Mouse (Mus musculus): ENCODE measurements at regions not wholly inside any gene's neighbourhood (a gene's known extent, or its start where the extent isn't known, plus 50 kb on each side); places are given as distances from the start of the nearest gene placed in this dataset.

- no peaks in the 10 kb centered on the region for H3K4me1 ChIP-seq (ENCODE audit: control insufficient read depth in 2 of 2, insufficient read depth in 2 of 2, low read length in 2 of 2, poor library complexity in 1 of 2)
- H3K36me3 ChIP-seq (ENCODE audit: control insufficient read depth, insufficient read depth, low read length, poor library complexity, severe bottlenecking): no peaks in the 10 kb centered on the region
- in situ Hi-C loops (cut with MboI; ENCODE audit: low sequenced_read_pairs in 2 of 2, unreplicated experiment in 2 of 2): no loop called here
- no peak overlapping the region for H3K9ac ChIP-seq (ENCODE audit: insufficient read depth, low read depth, low read length, poor library complexity, severe bottlenecking)
- no peak overlapping the region for H3K4me3 ChIP-seq (ENCODE audit: insufficient read depth in 1 of 2, low read depth in 1 of 2, low read length in 2 of 2, poor library complexity in 1 of 2, severe bottlenecking in 1 of 2)
- H3K27ac ChIP-seq (ENCODE audit: insufficient read depth, low read depth, low read length, poor library complexity, severe bottlenecking): no peak overlapping the region
- no peaks in the 10 kb centered on the region for H3K9me3 ChIP-seq (ENCODE audit: control insufficient read depth, insufficient read depth, low read depth, low read length)
- no peak for DNase-seq (ENCODE audit: low read depth, low spot score)
- TF ChIP-seq ZC3H11A (IDR thresholded peaks at IDR 0.05; ENCODE audit: borderline replicate concordance, low read depth, low read length) (no peak), ZNF384 (IDR thresholded peaks at IDR 0.05; ENCODE audit: low read depth, low read length) (no peak), HCFC1 (IDR thresholded peaks at IDR 0.05; ENCODE audit: borderline replicate concordance, insufficient read depth, low read length) (no peak), MAFK (IDR thresholded peaks at IDR 0.05; ENCODE audit: insufficient read depth, low read depth, low read length) (no peak), CHD2 (IDR thresholded peaks at IDR 0.05; ENCODE audit: low read depth, low read length) (no peak)
Observed at GRCm38 (mm10) chr17:4461541-4461940, 532.6 kb upstream of the Arid1b start.

- TF ChIP-seq HCFC1 (IDR thresholded peaks at IDR 0.05; ENCODE audit: borderline replicate concordance, insufficient read depth, low read length) (no peak), CHD2 (IDR thresholded peaks at IDR 0.05; ENCODE audit: low read depth, low read length) (no peak), MAFK (IDR thresholded peaks at IDR 0.05; ENCODE audit: insufficient read depth, low read depth, low read length) (no peak), ZNF384 (IDR thresholded peaks at IDR 0.05; ENCODE audit: low read depth, low read length) (no peak), ZC3H11A (IDR thresholded peaks at IDR 0.05; ENCODE audit: borderline replicate concordance, low read depth, low read length) (no peak)
- Histone ChIP-seq H3K9me3 (ENCODE audit: control insufficient read depth, insufficient read depth, low read depth, low read length) (no peaks in the 10 kb centered on the region), H3K4me1 (ENCODE audit: control insufficient read depth in 2 of 2, insufficient read depth in 2 of 2, low read length in 2 of 2, poor library complexity in 1 of 2) (no peaks in the 10 kb centered on the region), H3K36me3 (ENCODE audit: control insufficient read depth, insufficient read depth, low read length, poor library complexity, severe bottlenecking) (no peaks in the 10 kb centered on the region), H3K9ac (ENCODE audit: insufficient read depth, low read depth, low read length, poor library complexity, severe bottlenecking) (no peak overlapping the region), H3K4me3 (ENCODE audit: insufficient read depth in 1 of 2, low read depth in 1 of 2, low read length in 2 of 2, poor library complexity in 1 of 2, severe bottlenecking in 1 of 2) (no peak overlapping the region), H3K27ac (ENCODE audit: insufficient read depth, low read depth, low read length, poor library complexity, severe bottlenecking) (no peak overlapping the region)
- in situ Hi-C loops (cut with MboI; ENCODE audit: low sequenced_read_pairs in 2 of 2, unreplicated experiment in 2 of 2): no loop called here
- no peak for DNase-seq (ENCODE audit: low read depth, low spot score)
Observed at GRCm38 (mm10) chr17:4464286-4464880, 529.7 kb upstream of the Arid1b start.

GRCm38 (mm10) chr17:4465741-4466140, 528.4 kb upstream of the Arid1b start:
- no peaks in the 10 kb centered on the region for H3K36me3 ChIP-seq (ENCODE audit: control insufficient read depth, insufficient read depth, low read length, poor library complexity, severe bottlenecking)
- no peaks in the 10 kb centered on the region for H3K4me1 ChIP-seq (ENCODE audit: control insufficient read depth in 2 of 2, insufficient read depth in 2 of 2, low read length in 2 of 2, poor library complexity in 1 of 2)
- H3K27ac ChIP-seq (ENCODE audit: insufficient read depth, low read depth, low read length, poor library complexity, severe bottlenecking): no peak overlapping the region
- H3K9me3 ChIP-seq (ENCODE audit: control insufficient read depth, insufficient read depth, low read depth, low read length): no peaks in the 10 kb centered on the region
- TF ChIP-seq CHD2 (IDR thresholded peaks at IDR 0.05; ENCODE audit: low read depth, low read length): no peak
- TF ChIP-seq HCFC1 (IDR thresholded peaks at IDR 0.05; ENCODE audit: borderline replicate concordance, insufficient read depth, low read length): no peak
- no peak for TF ChIP-seq ZNF384 (IDR thresholded peaks at IDR 0.05; ENCODE audit: low read depth, low read length)
- no peak for TF ChIP-seq ZC3H11A (IDR thresholded peaks at IDR 0.05; ENCODE audit: borderline replicate concordance, low read depth, low read length)
- TF ChIP-seq MAFK (IDR thresholded peaks at IDR 0.05; ENCODE audit: insufficient read depth, low read depth, low read length): no peak
- DNase-seq (ENCODE audit: low read depth, low spot score): no peak
- no peak overlapping the region for H3K9ac ChIP-seq (ENCODE audit: insufficient read depth, low read depth, low read length, poor library complexity, severe bottlenecking)
- no peak overlapping the region for H3K4me3 ChIP-seq (ENCODE audit: insufficient read depth in 1 of 2, low read depth in 1 of 2, low read length in 2 of 2, poor library complexity in 1 of 2, severe bottlenecking in 1 of 2)
- in situ Hi-C loops (cut with MboI; ENCODE audit: low sequenced_read_pairs in 2 of 2, unreplicated experiment in 2 of 2): no loop called here

- no peak overlapping the region for H3K27ac ChIP-seq (ENCODE audit: insufficient read depth, low read depth, low read length, poor library complexity, severe bottlenecking)
- TF ChIP-seq ZC3H11A (IDR thresholded peaks at IDR 0.05; ENCODE audit: borderline replicate concordance, low read depth, low read length) (no peak), MAFK (IDR thresholded peaks at IDR 0.05; ENCODE audit: insufficient read depth, low read depth, low read length) (no peak), ZNF384 (IDR thresholded peaks at IDR 0.05; ENCODE audit: low read depth, low read length) (no peak), HCFC1 (IDR thresholded peaks at IDR 0.05; ENCODE audit: borderline replicate concordance, insufficient read depth, low read length) (no peak), CHD2 (IDR thresholded peaks at IDR 0.05; ENCODE audit: low read depth, low read length) (no peak)
- no peak for DNase-seq (ENCODE audit: low read depth, low spot score)
- H3K36me3 ChIP-seq (ENCODE audit: control insufficient read depth, insufficient read depth, low read length, poor library complexity, severe bottlenecking): no peaks in the 10 kb centered on the region
- H3K9ac ChIP-seq (ENCODE audit: insufficient read depth, low read depth, low read length, poor library complexity, severe bottlenecking): no peak overlapping the region
- in situ Hi-C loops (cut with MboI; ENCODE audit: low sequenced_read_pairs in 2 of 2, unreplicated experiment in 2 of 2): no loop called here
- no peaks in the 10 kb centered on the region for H3K4me1 ChIP-seq (ENCODE audit: control insufficient read depth in 2 of 2, insufficient read depth in 2 of 2, low read length in 2 of 2, poor library complexity in 1 of 2)
- H3K4me3 ChIP-seq (ENCODE audit: insufficient read depth in 1 of 2, low read depth in 1 of 2, low read length in 2 of 2, poor library complexity in 1 of 2, severe bottlenecking in 1 of 2): no peak overlapping the region
- H3K9me3 ChIP-seq (ENCODE audit: control insufficient read depth, insufficient read depth, low read depth, low read length): no peaks in the 10 kb centered on the region
Observed at GRCm38 (mm10) chr17:4472412-4472811, 521.7 kb upstream of the Arid1b start.

Data from ES-E14 (cell line).